Mouse (Mus musculus): Measurements from ENCODE around the gene Rad51b. TPM values are rescaled to one million over a fixed set of nuclear protein-coding genes. Genes with fewer than 3 reads are reported as not detected.

Rad51b gene
- total and polyA plus RNA-seq, 3 experiments = 0.47 to 0.50 (median 0.49) TPM

DNA sequence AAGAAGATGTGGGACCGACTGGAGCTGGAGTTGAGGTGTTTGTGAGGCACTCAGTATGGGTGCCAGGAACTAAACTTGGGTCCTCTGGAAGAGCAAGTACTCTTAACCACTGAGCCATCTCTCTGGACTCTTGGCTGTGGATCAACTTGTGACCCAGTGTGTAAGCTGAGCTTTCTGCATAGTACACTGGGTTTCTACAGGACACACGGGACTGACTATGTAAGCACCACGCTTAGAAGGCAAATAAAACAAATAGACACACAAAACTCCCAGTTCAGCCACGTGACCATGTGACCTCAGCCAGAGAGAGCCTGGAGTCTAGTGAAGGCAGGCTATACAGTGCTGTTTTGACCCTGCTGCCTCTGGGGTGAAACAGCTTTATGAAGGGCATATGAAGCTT lies 24.5 kb upstream of the Rad51b start:
- H3K9ac ChIP-seq (ENCODE audit: low read depth, low read length) = no peak overlapping the region
- H3K27ac ChIP-seq = no peak overlapping the region
- no peaks in the 10 kb centered on the region for H3K36me3 ChIP-seq (ENCODE audit: control insufficient read depth, insufficient read depth, low read length)
- no peaks in the 10 kb centered on the region for H3K79me2 ChIP-seq (replicated peaks; ENCODE audit: control insufficient read depth, insufficient read depth, low read length)
- intact Hi-C loops (cut with DNase I) = no loop called here
- 93% methylated on average over 4 of the region's 4 CpGs for WGBS
- DNase-seq = no peak
- H3K4me3 ChIP-seq = no peak overlapping the region
- no peak for TF ChIP-seq CTCF (IDR thresholded peaks at IDR 0.05)
- TF ChIP-seq EP300 (IDR thresholded peaks at IDR 0.05; ENCODE audit: insufficient read depth, low read depth, low read length) = no peak
- TF ChIP-seq POLR2A (IDR thresholded peaks at IDR 0.05; ENCODE audit: insufficient read depth, low read depth, low read length) = no peak
- H3K27me3 ChIP-seq (ENCODE audit: control insufficient read depth, insufficient read depth, low read length) = no peaks in the 10 kb centered on the region
- no peaks in the 10 kb centered on the region for H3K4me1 ChIP-seq (ENCODE audit: control insufficient read depth, insufficient read depth, low read length)

DNA sequence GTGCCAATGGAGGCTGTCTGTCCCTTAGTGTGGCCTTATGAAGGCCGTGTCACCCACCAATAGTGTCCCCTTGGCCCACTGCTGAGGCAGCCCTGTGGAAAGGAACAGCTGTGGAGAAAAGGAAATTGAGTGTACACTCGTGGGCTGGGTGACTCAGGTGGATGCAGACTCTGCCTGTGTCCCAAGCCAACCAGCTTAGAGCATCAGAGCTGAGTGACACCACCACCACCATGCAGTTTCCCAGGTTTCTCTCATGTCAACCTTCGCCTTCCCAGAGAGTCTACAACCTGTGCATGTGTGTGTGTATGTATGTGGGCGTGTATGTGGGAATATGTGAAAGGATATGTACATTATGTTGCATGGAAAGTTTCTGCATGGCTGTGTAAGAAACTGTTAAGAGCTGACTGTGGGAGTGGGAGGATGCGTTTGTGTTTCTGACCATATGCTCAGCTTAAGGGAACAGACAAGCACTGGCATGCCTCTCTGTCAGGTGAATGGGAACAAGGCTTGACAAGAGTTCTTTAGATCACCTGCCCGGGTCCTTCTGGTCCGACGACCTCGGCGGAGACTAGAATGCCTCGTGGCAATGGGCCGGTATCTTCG lies 17.5 kb upstream of the Rad51b start:
- intact Hi-C loops (cut with DNase I) = no loop called here
- H3K79me2 ChIP-seq (replicated peaks; ENCODE audit: control insufficient read depth, insufficient read depth, low read length) = no peaks in the 10 kb centered on the region
- no peaks in the 10 kb centered on the region for H3K27me3 ChIP-seq (ENCODE audit: control insufficient read depth, insufficient read depth, low read length)
- no peak overlapping the region for H3K27ac ChIP-seq
- no peaks in the 10 kb centered on the region for H3K4me1 ChIP-seq (ENCODE audit: control insufficient read depth, insufficient read depth, low read length)
- TF ChIP-seq EP300 (IDR thresholded peaks at IDR 0.05; ENCODE audit: insufficient read depth, low read depth, low read length) (no peak), POLR2A (IDR thresholded peaks at IDR 0.05; ENCODE audit: insufficient read depth, low read depth, low read length) (no peak), CTCF (IDR thresholded peaks at IDR 0.05) (no peak)
- H3K4me3 ChIP-seq = no peak overlapping the region
- DNase-seq = no peak
- 95% methylated on average over 13 of the region's 13 CpGs for WGBS
- H3K9ac ChIP-seq (ENCODE audit: low read depth, low read length) = no peak overlapping the region
- H3K36me3 ChIP-seq (ENCODE audit: control insufficient read depth, insufficient read depth, low read length) = no peaks in the 10 kb centered on the region

DNA sequence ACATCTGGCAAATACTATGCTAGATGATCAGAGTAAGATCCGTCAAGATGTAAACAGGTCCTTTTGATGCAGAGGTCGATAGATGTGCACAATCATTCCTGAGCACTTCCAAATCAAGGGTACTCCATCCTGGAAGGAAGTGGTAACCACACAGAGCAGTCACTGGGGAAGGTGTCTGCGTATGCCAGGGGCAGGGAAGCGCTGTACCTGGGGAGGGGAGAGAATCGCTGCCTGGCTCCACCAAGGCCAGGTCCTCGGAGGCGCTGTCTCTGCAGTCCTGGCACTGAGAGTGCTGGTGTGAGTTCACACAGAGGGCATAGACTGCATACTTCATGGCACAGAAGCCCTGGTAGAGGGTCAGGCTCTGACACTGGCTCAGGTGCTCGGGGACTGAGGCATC lies 14.5 kb upstream of the Rad51b start:
- Histone ChIP-seq H3K4me1 (ENCODE audit: control insufficient read depth, insufficient read depth, low read length) (no peaks in the 10 kb centered on the region), H3K36me3 (ENCODE audit: control insufficient read depth, insufficient read depth, low read length) (no peaks in the 10 kb centered on the region)

DNA sequence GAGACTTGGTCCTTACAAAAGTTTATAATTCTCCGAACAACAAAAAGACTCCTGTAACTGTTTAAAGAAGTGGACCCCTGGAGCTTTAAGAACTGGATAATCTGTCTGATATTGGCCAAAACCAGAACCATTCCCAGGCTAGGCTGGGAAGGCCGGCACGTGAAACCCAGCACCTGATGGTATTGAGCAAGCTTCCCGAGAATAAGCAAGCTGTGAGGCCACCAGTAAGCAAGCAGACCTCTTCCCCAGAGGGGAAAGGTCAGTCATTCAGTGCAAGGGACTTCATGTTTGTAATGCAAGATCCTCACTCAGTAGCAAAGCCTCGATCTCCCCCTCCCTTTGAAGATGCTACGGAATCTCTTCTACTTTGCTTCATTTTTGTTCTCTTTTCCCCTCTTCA lies 4.2 kb upstream of the Rad51b start:
- no peak for DNase-seq
- H3K27ac ChIP-seq = no peak overlapping the region
- no peak overlapping the region for H3K4me3 ChIP-seq
- H3K27me3 ChIP-seq (ENCODE audit: control insufficient read depth, insufficient read depth, low read length) = no peaks in the 10 kb centered on the region
- intact Hi-C loops (cut with DNase I) = no loop called here
- H3K36me3 ChIP-seq (ENCODE audit: control insufficient read depth, insufficient read depth, low read length) = no peaks in the 10 kb centered on the region; the same call in 1 of the 2 replicates
- no peak overlapping the region for H3K9ac ChIP-seq (ENCODE audit: low read depth, low read length)
- peaks cover 2% of the 10 kb centered on the region for H3K4me1 ChIP-seq (ENCODE audit: control insufficient read depth, insufficient read depth, low read length)
- no peaks in the 10 kb centered on the region for H3K79me2 ChIP-seq (replicated peaks; ENCODE audit: control insufficient read depth, insufficient read depth, low read length)
- WGBS = 93% methylated on average over 6 of the region's 6 CpGs
- TF ChIP-seq EP300 (IDR thresholded peaks at IDR 0.05; ENCODE audit: insufficient read depth, low read depth, low read length) = no peak
- no peak for TF ChIP-seq CTCF (IDR thresholded peaks at IDR 0.05)
- no peak for TF ChIP-seq POLR2A (IDR thresholded peaks at IDR 0.05; ENCODE audit: insufficient read depth, low read depth, low read length)

More for the DNA sequence above, 14.5 kb upstream of the Rad51b start:
- Histone ChIP-seq H3K4me3 (no peak overlapping the region), H3K27ac (no peak overlapping the region), H3K79me2 (replicated peaks; ENCODE audit: control insufficient read depth, insufficient read depth, low read length) (no peaks in the 10 kb centered on the region), H3K27me3 (ENCODE audit: control insufficient read depth, insufficient read depth, low read length) (no peaks in the 10 kb centered on the region), H3K9ac (ENCODE audit: low read depth, low read length) (no peak overlapping the region)
- no peak for DNase-seq
- intact Hi-C loops (cut with DNase I) = no loop called here
- no peak for TF ChIP-seq CTCF (IDR thresholded peaks at IDR 0.05)
- TF ChIP-seq EP300 (IDR thresholded peaks at IDR 0.05; ENCODE audit: insufficient read depth, low read depth, low read length) = no peak
- no peak for TF ChIP-seq POLR2A (IDR thresholded peaks at IDR 0.05; ENCODE audit: insufficient read depth, low read depth, low read length)
- 94% methylated on average over 8 of the region's 8 CpGs for WGBS

DNA sequence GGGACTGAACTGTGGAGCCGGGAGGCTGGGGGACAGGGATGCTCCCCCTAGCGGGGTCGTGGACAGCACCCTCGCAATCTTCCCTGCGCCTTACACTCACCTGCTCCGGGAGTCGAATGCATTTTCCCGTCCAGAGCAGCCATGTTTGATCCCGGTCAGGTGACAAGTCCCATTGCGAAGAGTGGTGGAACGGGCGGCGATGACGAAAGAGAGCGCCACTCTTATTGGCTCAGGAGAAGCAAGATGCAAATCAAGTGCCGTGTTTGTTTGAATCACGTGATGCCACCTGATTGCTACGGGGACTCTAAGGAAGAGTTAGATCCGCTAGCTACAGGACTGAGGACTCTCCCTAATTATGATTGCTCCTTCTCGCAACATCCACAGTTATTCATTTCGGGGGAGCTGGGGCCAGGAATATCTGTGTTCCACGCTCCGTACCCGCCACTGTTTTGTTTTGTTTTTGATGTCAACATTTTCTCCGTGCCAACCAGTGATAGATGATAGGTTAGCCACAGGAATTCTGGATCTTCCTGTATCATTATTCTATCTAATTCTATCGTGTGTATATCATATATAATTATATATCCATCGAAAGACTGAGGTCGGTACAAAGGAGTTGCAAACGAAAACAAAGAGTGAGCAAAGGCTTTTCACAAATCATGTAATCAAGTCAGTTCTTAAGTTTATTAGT lies 811 bp upstream of the Rad51b start, which contains the start of gene Zfyve26:
Zfyve26 (minus strand) TSS at position 179 of the 691 bp plus-strand sequence.
- Histone ChIP-seq H3K4me1 (ENCODE audit: control insufficient read depth, insufficient read depth, low read length) (peaks cover 2% of the 10 kb centered on the region), H3K9ac (ENCODE audit: low read depth, low read length) (peak within 1 kb of the TSS; percentile 77), H3K27ac (peak within 1 kb of the TSS; percentile 71), H3K79me2 (replicated peaks; ENCODE audit: control insufficient read depth, insufficient read depth, low read length) (no peaks in the 10 kb centered on the region), H3K4me3 (peak within 1 kb of the TSS; percentile 92), H3K27me3 (ENCODE audit: control insufficient read depth, insufficient read depth, low read length) (no peaks in the 10 kb centered on the region), H3K36me3 (ENCODE audit: control insufficient read depth, insufficient read depth, low read length) (no peaks in the 10 kb centered on the region; the same call in 1 of the 2 replicates)
- intact Hi-C loops (cut with DNase I) = no loop called here
- peak; percentile 88 to 94 for DNase-seq
- under 1% methylated on average over 29 of the region's 29 CpGs for WGBS
- TF ChIP-seq POLR2A (IDR thresholded peaks at IDR 0.05; ENCODE audit: insufficient read depth, low read depth, low read length) (peak; percentile 90), EP300 (IDR thresholded peaks at IDR 0.05; ENCODE audit: insufficient read depth, low read depth, low read length) (peak; percentile 65; the same call in 1 of the 2 replicates), CTCF (IDR thresholded peaks at IDR 0.05) (peak; percentile 48)

Data from heart, adult 2 months (tissue).